Mouse (Mus musculus) neural tube, embryonic 13.5 days (tissue): Measurements from ENCODE around the gene Dnah7c. TPM values are rescaled to one million over a fixed set of nuclear protein-coding genes. Genes with fewer than 3 reads are reported as not detected.
"Not testable (repeated sequence)": the region's sequence is repeated elsewhere in the genome, so short reads cannot be mapped to it uniquely, and the experiment has no call there.

Experiments
- ATAC-seq: fragments of 200-750 bp; cut with Nextera tagmentation; 2 replicates; pipeline ENCODE4 v1.8.0; 2017; ENCODE audit warnings: low read depth, mild to moderate bottlenecking, moderate TSS enrichment, moderate library complexity
- H3K27ac ChIP-seq: fragments of 300-500 bp; sonication (generic); replicated peaks from 2 replicates; pipeline ENCODE4 v1.5.1; 2015; ENCODE audit warnings: moderate library complexity, mild to moderate bottlenecking, inconsistent platforms
- H3K27me3 ChIP-seq: fragments of 300-500 bp; sonication (generic); 2 replicates; pipeline ENCODE4 v1.6.1; 2015; ENCODE audit warnings: mild to moderate bottlenecking, inconsistent platforms
- H3K36me3 ChIP-seq: fragments of 300-500 bp; sonication (generic); 2 replicates; pipeline ENCODE4 v1.6.1; 2015; ENCODE audit warnings: mild to moderate bottlenecking, inconsistent platforms
- H3K4me1 ChIP-seq: fragments of 300-500 bp; sonication (generic); replicated peaks from 2 replicates; pipeline ENCODE4 v1.6.1; 2015; ENCODE audit warnings: inconsistent platforms
- H3K4me2 ChIP-seq: fragments of 300-500 bp; sonication (generic); 2 replicates; pipeline ENCODE4 v1.6.1; 2015; ENCODE audit warnings: inconsistent platforms, mild to moderate bottlenecking, moderate library complexity
- H3K4me3 ChIP-seq: fragments of 300-500 bp; sonication (generic); 2 replicates; pipeline ENCODE4 v1.5.1; 2015; ENCODE audit warnings: mild to moderate bottlenecking, inconsistent platforms
- H3K9ac ChIP-seq: fragments of 300-500 bp; sonication (generic); 2 replicates; pipeline ENCODE4 v1.6.1; 2015; ENCODE audit warnings: moderate library complexity, mild to moderate bottlenecking, inconsistent platforms
- H3K9me3 ChIP-seq: fragments of 300-500 bp; sonication (generic); 2 replicates; pipeline ENCODE4 v1.6.1; 2016; ENCODE audit warnings: inconsistent platforms
- WGBS: fragments of 180-500 bp; shearing (Covaris S2); methylation state at CpG from one replicate; pipeline ENCODE4 v1.1.7; 2015; 5-methylcytosine and 5-hydroxymethylcytosine counted together
- polyA plus RNA-seq: library from polyadenylated mRNA; unstranded; fragments of >200 nt; fragmentation: Nextera tagmentation; extraction: Ambion mirVana; gene quantifications from 2 replicates; pipeline ENCODE4 v1.2.1, GENCODE M21; 2015

The Dnah7c gene
- polyA plus RNA-seq, 1 experiment from 2014 or later: 0.13 TPM

GRCm38 (mm10) chr1:46580385-46580784 is 155.0 kb downstream of the Dnah7c start:
- Histone ChIP-seq H3K9ac (no peak overlapping the region), H3K4me3 (no peak overlapping the region), H3K27ac (no peak overlapping the region), H3K9me3 (no peaks in the 10 kb centered on the region), H3K4me1 (no peaks in the 10 kb centered on the region), H3K4me2 (no peak overlapping the region), H3K36me3 (no peaks in the 10 kb centered on the region), H3K27me3 (no peaks in the 10 kb centered on the region)
- no peak for ATAC-seq
- 42% methylated on average over 3 of the region's 3 CpGs for WGBS

DNA sequence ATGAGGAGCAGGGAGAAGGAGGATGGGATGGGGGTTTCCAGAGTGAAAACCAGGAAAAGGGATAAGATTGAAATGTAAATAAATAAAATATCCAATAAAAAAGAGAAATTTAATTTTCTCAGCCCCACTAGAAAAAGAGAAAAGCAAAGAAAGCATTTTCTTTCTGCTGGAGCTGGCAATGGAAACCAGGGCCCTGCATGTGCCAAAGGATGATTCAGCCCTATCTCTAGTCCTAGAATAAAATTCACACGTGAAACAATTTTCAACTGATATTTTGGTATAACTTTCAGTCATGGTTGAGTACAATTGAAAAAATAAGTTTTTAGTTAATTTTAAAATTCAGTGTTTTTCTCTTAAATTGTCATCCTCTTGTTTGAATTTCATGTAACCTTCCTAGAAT is 168.4 kb downstream of the Dnah7c start:
- H3K4me3 ChIP-seq, H3K4me2 ChIP-seq, ATAC-seq, H3K4me1 ChIP-seq, H3K27ac ChIP-seq, H3K27me3 ChIP-seq, H3K36me3 ChIP-seq, H3K9me3 ChIP-seq, H3K9ac ChIP-seq: not testable (repeated sequence)
- WGBS: 90% methylated on average over 1 of the region's 1 CpGs

DNA sequence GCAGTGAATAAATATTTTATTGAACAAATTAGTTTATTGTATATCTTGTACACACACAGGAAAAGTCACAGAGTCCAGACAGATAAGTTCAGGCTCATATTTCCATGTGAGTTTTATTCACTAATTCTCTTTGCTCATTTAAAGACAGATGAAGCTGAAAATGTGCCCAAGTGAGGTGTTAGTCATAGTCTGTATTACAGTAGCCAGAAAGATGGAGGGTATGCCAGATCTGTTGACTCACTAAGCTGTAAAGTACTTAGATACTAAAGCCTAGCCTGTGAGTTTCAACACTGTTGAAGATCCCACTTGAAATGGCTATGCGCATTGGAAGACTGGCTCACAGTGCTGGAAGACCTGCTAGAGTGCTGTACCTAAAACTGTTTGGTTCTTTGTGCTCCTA is 171.0 kb downstream of the Dnah7c start:
- not testable (repeated sequence) for H3K36me3 ChIP-seq, H3K4me3 ChIP-seq, H3K9me3 ChIP-seq, H3K27me3 ChIP-seq, H3K9ac ChIP-seq, H3K4me2 ChIP-seq, ATAC-seq, H3K4me1 ChIP-seq, H3K27ac ChIP-seq
- WGBS: 90% methylated on average over 1 of the region's 1 CpGs

- 95% methylated on average over 1 of the region's 1 CpGs for WGBS
- H3K4me2 ChIP-seq: no peak overlapping the region
- no peak overlapping the region for H3K9ac ChIP-seq
- ATAC-seq: no peak
- no peak overlapping the region for H3K27ac ChIP-seq
- no peaks in the 10 kb centered on the region for H3K36me3 ChIP-seq
- no peak overlapping the region for H3K4me3 ChIP-seq
- no peaks in the 10 kb centered on the region for H3K27me3 ChIP-seq
- no peaks in the 10 kb centered on the region for H3K4me1 ChIP-seq
- H3K9me3 ChIP-seq: no peaks in the 10 kb centered on the region
Measured at GRCm38 (mm10) chr1:46620331-46620730, 194.9 kb downstream of the Dnah7c start.

DNA sequence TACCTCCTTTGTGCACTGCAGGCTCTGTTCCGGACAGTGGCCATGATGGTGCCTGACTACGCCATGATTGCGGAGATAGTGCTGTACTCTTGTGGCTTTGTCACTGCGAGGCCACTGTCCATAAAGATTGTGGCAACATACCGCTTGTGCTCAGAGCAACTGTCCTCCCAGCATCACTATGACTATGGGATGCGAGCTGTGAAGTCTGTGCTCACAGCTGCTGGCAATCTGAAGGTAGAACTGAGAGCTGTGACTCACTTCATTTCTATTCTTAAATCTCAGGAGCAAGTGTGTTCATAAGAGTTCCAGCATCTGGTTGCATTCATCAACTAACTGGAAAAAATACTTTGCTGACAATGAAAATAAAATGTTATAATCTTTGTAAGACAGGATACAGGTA is 200.5 kb downstream of the Dnah7c start:
- not testable (repeated sequence) for H3K4me3 ChIP-seq, ATAC-seq, H3K27ac ChIP-seq, H3K9ac ChIP-seq, H3K4me2 ChIP-seq, H3K4me1 ChIP-seq, H3K27me3 ChIP-seq, H3K36me3 ChIP-seq, H3K9me3 ChIP-seq
- 92% methylated on average over 6 of the region's 6 CpGs for WGBS

GRCm38 (mm10) chr1:46649821-46650220 is 224.4 kb downstream of the Dnah7c start:
- H3K27me3 ChIP-seq, H3K4me1 ChIP-seq, H3K4me3 ChIP-seq, H3K27ac ChIP-seq, H3K9me3 ChIP-seq, ATAC-seq, H3K36me3 ChIP-seq, H3K4me2 ChIP-seq, H3K9ac ChIP-seq: not testable (repeated sequence)
- 90% methylated on average over 4 of the region's 4 CpGs for WGBS

DNA sequence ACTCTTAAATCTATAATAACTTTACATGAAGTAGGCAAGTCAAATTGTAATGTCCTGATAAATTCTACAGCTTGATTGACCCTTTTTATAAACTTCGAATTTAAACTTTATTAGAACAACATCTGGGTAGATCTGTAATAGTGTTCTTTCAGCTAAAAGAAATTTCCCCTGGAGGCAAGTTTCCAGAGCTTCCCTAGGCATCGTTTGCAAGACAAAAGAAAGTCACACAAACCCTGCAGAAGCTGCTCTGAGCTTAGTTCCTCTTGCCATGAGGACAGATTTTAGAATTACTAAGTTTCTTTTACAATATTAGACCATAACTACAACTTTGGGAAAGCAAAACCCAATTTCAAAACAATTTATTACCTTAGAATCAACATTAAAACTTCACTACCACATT is 227.3 kb downstream of the Dnah7c start:
- not testable (repeated sequence) for ATAC-seq, H3K4me1 ChIP-seq, H3K4me2 ChIP-seq, H3K9ac ChIP-seq, H3K4me3 ChIP-seq, H3K36me3 ChIP-seq, H3K27ac ChIP-seq, H3K27me3 ChIP-seq, H3K9me3 ChIP-seq
- WGBS: 48% methylated on average over 2 of the region's 2 CpGs

DNA sequence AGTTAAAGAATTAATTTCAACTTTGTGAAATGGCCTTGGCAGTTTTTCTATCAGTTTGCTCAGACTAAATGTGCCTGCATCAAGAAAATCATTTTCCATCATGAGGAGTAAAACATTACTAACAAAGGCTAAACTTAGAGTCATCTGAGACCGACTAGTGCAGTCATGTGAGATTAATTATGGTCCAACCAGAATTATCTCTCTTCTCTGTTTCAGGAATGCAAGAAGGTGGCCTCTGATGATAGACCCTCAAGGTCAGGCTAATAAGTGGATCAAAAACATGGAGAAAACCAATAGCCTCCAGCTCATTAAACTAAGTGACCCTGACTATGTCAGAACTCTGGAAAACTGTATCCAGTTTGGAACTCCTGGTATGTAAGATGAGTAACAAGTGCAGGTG is 299.4 kb downstream of the Dnah7c start:
- 79% methylated on average over 1 of the region's 1 CpGs for WGBS

DNA sequence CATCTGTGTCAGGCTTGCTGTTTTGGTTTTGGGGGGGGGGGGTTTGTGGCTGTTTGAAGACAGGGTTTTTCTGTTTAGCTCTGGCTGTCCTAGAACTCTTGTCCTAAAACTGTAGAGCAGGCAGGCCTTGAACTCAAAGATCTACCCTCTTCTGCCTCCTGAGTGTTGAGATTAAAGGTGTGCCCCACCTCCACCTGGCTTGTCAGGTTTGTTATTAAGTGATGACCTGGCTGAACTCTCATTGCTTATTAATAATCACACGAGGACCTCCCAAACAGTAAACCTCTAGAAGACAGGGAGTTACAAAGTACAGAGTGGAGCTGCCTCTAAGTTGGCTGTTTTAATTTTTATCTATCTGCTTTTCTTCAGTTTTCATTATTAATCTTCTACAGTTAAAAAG is 299.9 kb downstream of the Dnah7c start:
- H3K4me1 ChIP-seq: no peaks in the 10 kb centered on the region
- H3K27me3 ChIP-seq: no peaks in the 10 kb centered on the region
- no peak for ATAC-seq
- no peaks in the 10 kb centered on the region for H3K9me3 ChIP-seq
- H3K9ac ChIP-seq: no peak overlapping the region
- no peak overlapping the region for H3K27ac ChIP-seq
- no peak overlapping the region for H3K4me3 ChIP-seq
- WGBS: 90% methylated on average over 1 of the region's 1 CpGs
- H3K36me3 ChIP-seq: no peaks in the 10 kb centered on the region
- no peak overlapping the region for H3K4me2 ChIP-seq

More for the DNA sequence above, 299.4 kb downstream of the Dnah7c start:
- H3K36me3 ChIP-seq, H3K4me1 ChIP-seq, H3K9ac ChIP-seq, H3K27me3 ChIP-seq, H3K27ac ChIP-seq, ATAC-seq, H3K9me3 ChIP-seq, H3K4me3 ChIP-seq, H3K4me2 ChIP-seq: not testable (repeated sequence)

DNA sequence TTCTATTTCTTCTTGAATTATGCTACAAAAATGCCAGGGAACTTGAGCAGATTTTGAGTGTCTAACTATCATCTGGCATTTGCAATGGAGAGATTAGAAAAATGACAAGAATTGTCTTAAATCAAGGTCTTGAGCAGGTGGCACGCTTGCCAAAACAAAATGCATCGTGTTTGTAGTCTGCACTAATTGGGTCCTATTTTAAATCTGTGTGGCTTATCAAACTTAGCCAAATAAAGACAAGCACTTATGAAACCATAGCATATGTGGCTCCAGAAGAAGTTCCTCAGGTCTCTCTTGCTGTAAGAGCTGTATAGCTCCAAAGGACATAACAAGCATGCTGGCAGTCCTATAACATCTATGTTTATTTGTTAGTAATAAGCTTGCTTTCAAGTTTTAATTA is 300.3 kb downstream of the Dnah7c start:
- not testable (repeated sequence) for H3K4me3 ChIP-seq, H3K36me3 ChIP-seq, H3K27me3 ChIP-seq, H3K4me2 ChIP-seq, ATAC-seq, H3K9me3 ChIP-seq, H3K9ac ChIP-seq, H3K4me1 ChIP-seq, H3K27ac ChIP-seq
- WGBS: 94% methylated on average over 2 of the region's 2 CpGs

- not testable (repeated sequence) for ATAC-seq, H3K4me2 ChIP-seq, H3K9ac ChIP-seq, H3K4me1 ChIP-seq, H3K36me3 ChIP-seq, H3K9me3 ChIP-seq, H3K4me3 ChIP-seq, H3K27ac ChIP-seq, H3K27me3 ChIP-seq
- 93% methylated on average over 3 of the region's 3 CpGs for WGBS
Measured at GRCm38 (mm10) chr1:46729731-46730130, 304.3 kb downstream of the Dnah7c start.

DNA sequence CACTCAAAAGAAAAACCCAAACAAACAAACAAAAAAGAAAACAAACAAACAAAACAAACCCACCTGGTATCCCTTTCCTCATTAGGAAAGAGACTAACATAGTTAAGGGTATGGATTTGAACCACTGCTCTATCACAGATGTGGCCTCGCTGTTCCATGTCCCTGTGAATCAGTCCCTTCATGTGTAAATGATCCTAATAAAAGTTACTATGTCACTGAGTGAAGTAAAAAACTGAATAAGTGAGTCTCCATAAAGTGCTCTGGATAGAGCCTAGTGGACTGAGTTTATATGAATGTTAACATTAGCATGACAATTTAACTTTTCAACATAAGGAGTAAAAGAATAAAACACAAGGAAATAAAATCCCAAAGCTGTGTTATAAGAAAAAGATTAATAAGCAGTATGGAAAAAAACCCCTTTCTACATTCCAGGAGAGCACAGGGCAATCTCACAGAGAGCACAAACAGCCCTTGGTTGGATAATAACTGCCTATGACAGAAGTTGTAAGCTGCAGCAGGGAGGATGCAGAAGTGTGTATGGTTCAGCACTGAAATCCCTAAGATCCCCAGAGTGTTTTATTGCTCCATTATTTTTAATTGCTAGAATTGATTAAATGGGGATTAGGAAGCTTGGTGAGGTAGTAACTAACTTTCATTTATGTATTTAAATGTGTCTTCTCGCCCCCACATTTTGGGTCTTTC is 308.2 kb downstream of the Dnah7c start:
- H3K4me2 ChIP-seq, H3K9me3 ChIP-seq, H3K36me3 ChIP-seq, H3K4me1 ChIP-seq, H3K27me3 ChIP-seq, H3K4me3 ChIP-seq, H3K9ac ChIP-seq, H3K27ac ChIP-seq: not testable (repeated sequence)
- WGBS: 53% methylated on average over 2 of the region's 2 CpGs
- peak; percentile 89 for ATAC-seq

DNA sequence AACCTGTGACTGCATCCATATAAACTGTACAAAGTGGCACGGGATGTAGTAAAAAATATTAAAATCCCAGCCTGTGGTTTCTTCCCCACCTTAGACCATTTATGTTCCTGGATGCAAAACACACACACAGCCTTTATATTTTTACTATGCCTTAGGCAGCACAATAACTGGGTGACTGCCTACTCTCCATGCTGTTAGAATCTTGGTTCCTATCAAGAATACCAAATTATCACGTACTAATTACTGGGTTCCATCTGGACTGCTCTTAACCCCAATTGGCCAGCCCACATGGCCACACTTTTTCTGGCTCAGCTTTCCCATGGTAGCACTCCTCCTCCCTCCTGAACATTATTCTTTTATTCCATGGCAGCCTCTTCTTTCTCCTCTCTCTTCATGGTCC is 309.1 kb downstream of the Dnah7c start:
- not testable (repeated sequence) for H3K27ac ChIP-seq, H3K36me3 ChIP-seq, H3K9ac ChIP-seq, H3K9me3 ChIP-seq, H3K4me3 ChIP-seq, H3K4me1 ChIP-seq, H3K4me2 ChIP-seq, H3K27me3 ChIP-seq
- peak; percentile 26; the same call in 1 of the 2 replicates for ATAC-seq
- 72% methylated on average over 2 of the region's 2 CpGs for WGBS
